Mouse (Mus musculus): Measurements from ENCODE around the gene Fkbp7. TPM values are rescaled to one million over a fixed set of nuclear protein-coding genes. Genes with fewer than 3 reads are reported as not detected.

Gene Fkbp7
- polyA plus RNA-seq, 2 experiments, result 2.5 to 4.2 TPM

GRCm38 (mm10) chr2:76702751-76703150, 29.8 kb upstream of the Fkbp7 start:
- no peak overlapping the region for H3K27ac ChIP-seq
- 63% methylated on average over 5 of the region's 5 CpGs for WGBS (ENCODE audit: insufficient replicate concordance)
- DNase-seq (ENCODE audit: low read depth in 3 of 3, low spot score in 3 of 3) (no peak), ATAC-seq (ENCODE audit: insufficient read depth) (no peak)
- no peak overlapping the region for H3K9ac ChIP-seq (replicated peaks)
- H3K36me3 ChIP-seq (replicated peaks; ENCODE audit: control insufficient read depth, insufficient read depth, low read depth), result no peaks in the 10 kb centered on the region
- no peaks in the 10 kb centered on the region for H3K4me1 ChIP-seq (replicated peaks; ENCODE audit: control insufficient read depth in 2 of 2, insufficient read depth in 2 of 2, low read length in 1 of 2)
- H3K4me2 ChIP-seq (ENCODE audit: low read depth), result no peak overlapping the region
- no peaks in the 10 kb centered on the region for H3K9me3 ChIP-seq (ENCODE audit: control insufficient read depth, low read length)
- H3K4me3 ChIP-seq (ENCODE audit: insufficient read depth in 1 of 2, low read depth in 2 of 2, low read length in 2 of 2), result no peak overlapping the region
- H3K27me3 ChIP-seq (ENCODE audit: control insufficient read depth, insufficient read depth, low read length), result no peaks in the 10 kb centered on the region
- TF ChIP-seq EP300 (IDR thresholded peaks at IDR 0.05; ENCODE audit: low read depth), result no peak

- H3K27ac ChIP-seq, result no peak overlapping the region
- 76% methylated on average over 3 of the region's 3 CpGs for WGBS (ENCODE audit: insufficient replicate concordance)
- H3K4me1 ChIP-seq (replicated peaks; ENCODE audit: control insufficient read depth in 2 of 2, insufficient read depth in 2 of 2, low read length in 1 of 2), result no peaks in the 10 kb centered on the region
- H3K9ac ChIP-seq (replicated peaks), result no peak overlapping the region
- DNase-seq (ENCODE audit: low read depth in 3 of 3, low spot score in 3 of 3), result no peak
- H3K27me3 ChIP-seq (ENCODE audit: control insufficient read depth, insufficient read depth, low read length), result no peaks in the 10 kb centered on the region
- TF ChIP-seq EP300 (IDR thresholded peaks at IDR 0.05; ENCODE audit: low read depth) (no peak), CTCF (IDR thresholded peaks at IDR 0.05; ENCODE audit: low read depth) (no peak)
- H3K9me3 ChIP-seq (ENCODE audit: control insufficient read depth, low read length), result no peaks in the 10 kb centered on the region
- no peak for ATAC-seq (ENCODE audit: insufficient read depth)
- H3K36me3 ChIP-seq (replicated peaks; ENCODE audit: control insufficient read depth, insufficient read depth, low read depth), result no peaks in the 10 kb centered on the region
- no peak overlapping the region for H3K4me3 ChIP-seq (ENCODE audit: insufficient read depth in 1 of 2, low read depth in 2 of 2, low read length in 2 of 2)
- H3K4me2 ChIP-seq (ENCODE audit: low read depth), result no peak overlapping the region
These were observed 29.3 kb upstream of the Fkbp7 start for GRCm38 (mm10) chr2:76702188-76702587.

GRCm38 (mm10) chr2:76695290-76695689, 22.4 kb upstream of the Fkbp7 start:
- Histone ChIP-seq H3K9me3 (ENCODE audit: control insufficient read depth, low read length) (no peaks in the 10 kb centered on the region), H3K27me3 (ENCODE audit: control insufficient read depth, insufficient read depth, low read length) (no peaks in the 10 kb centered on the region), H3K4me2 (ENCODE audit: low read depth) (no peak overlapping the region), H3K27ac (no peak overlapping the region), H3K9ac (replicated peaks) (no peak overlapping the region), H3K36me3 (replicated peaks; ENCODE audit: control insufficient read depth, insufficient read depth, low read depth) (peaks cover 10% of the 10 kb centered on the region), H3K4me1 (replicated peaks; ENCODE audit: control insufficient read depth in 2 of 2, insufficient read depth in 2 of 2, low read length in 1 of 2) (no peaks in the 10 kb centered on the region), H3K4me3 (ENCODE audit: insufficient read depth in 1 of 2, low read depth in 2 of 2, low read length in 2 of 2) (no peak overlapping the region)
- no peak for TF ChIP-seq CTCF (IDR thresholded peaks at IDR 0.05; ENCODE audit: low read depth)
- TF ChIP-seq EP300 (IDR thresholded peaks at IDR 0.05; ENCODE audit: low read depth), result no peak
- WGBS (ENCODE audit: insufficient replicate concordance), result 46% methylated on average over 6 of the region's 6 CpGs
- ATAC-seq (ENCODE audit: insufficient read depth), result no peak
- DNase-seq (ENCODE audit: low read depth in 3 of 3, low spot score in 3 of 3), result no peak

GRCm38 (mm10) chr2:76693765-76694164, 20.8 kb upstream of the Fkbp7 start:
- no peaks in the 10 kb centered on the region for H3K9me3 ChIP-seq (ENCODE audit: control insufficient read depth, low read length)
- WGBS (ENCODE audit: insufficient replicate concordance), result 70% methylated on average over 5 of the region's 5 CpGs
- no peaks in the 10 kb centered on the region for H3K4me1 ChIP-seq (replicated peaks; ENCODE audit: control insufficient read depth in 2 of 2, insufficient read depth in 2 of 2, low read length in 1 of 2)
- no peak overlapping the region for H3K27ac ChIP-seq
- peaks cover 10% of the 10 kb centered on the region for H3K36me3 ChIP-seq (replicated peaks; ENCODE audit: control insufficient read depth, insufficient read depth, low read depth)
- H3K4me3 ChIP-seq (ENCODE audit: insufficient read depth in 1 of 2, low read depth in 2 of 2, low read length in 2 of 2), result no peak overlapping the region
- ATAC-seq (ENCODE audit: insufficient read depth) (no peak), DNase-seq (ENCODE audit: low read depth in 3 of 3, low spot score in 3 of 3) (no peak)
- TF ChIP-seq EP300 (IDR thresholded peaks at IDR 0.05; ENCODE audit: low read depth), result no peak
- TF ChIP-seq CTCF (IDR thresholded peaks at IDR 0.05; ENCODE audit: low read depth), result no peak
- H3K9ac ChIP-seq (replicated peaks), result no peak overlapping the region
- no peaks in the 10 kb centered on the region for H3K27me3 ChIP-seq (ENCODE audit: control insufficient read depth, insufficient read depth, low read length)
- no peak overlapping the region for H3K4me2 ChIP-seq (ENCODE audit: low read depth)

GRCm38 (mm10) chr2:76690436-76691204, 17.7 kb upstream of the Fkbp7 start:
- H3K4me2 ChIP-seq (ENCODE audit: low read depth), result no peak overlapping the region
- peaks cover 0 to 4% of the 10 kb centered on the region in 2 experiments; a peak in 1 of 4 replicates for H3K4me1 ChIP-seq (replicated peaks; ENCODE audit: control insufficient read depth in 2 of 2, insufficient read depth in 2 of 2, low read length in 1 of 2)
- H3K4me3 ChIP-seq (ENCODE audit: insufficient read depth in 1 of 2, low read depth in 2 of 2, low read length in 2 of 2), result no peak overlapping the region
- TF ChIP-seq EP300 (IDR thresholded peaks at IDR 0.05; ENCODE audit: low read depth) (no peak), CTCF (IDR thresholded peaks at IDR 0.05; ENCODE audit: low read depth) (no peak)
- H3K36me3 ChIP-seq (replicated peaks; ENCODE audit: control insufficient read depth, insufficient read depth, low read depth), result peaks cover 14% of the 10 kb centered on the region
- no peak for DNase-seq (ENCODE audit: low read depth in 3 of 3, low spot score in 3 of 3)
- no peaks in the 10 kb centered on the region for H3K9me3 ChIP-seq (ENCODE audit: control insufficient read depth, low read length)
- ATAC-seq (ENCODE audit: insufficient read depth), result no peak
- no peak overlapping the region for H3K27ac ChIP-seq
- H3K9ac ChIP-seq (replicated peaks), result no peak overlapping the region
- 48% methylated on average over 12 of the region's 12 CpGs for WGBS (ENCODE audit: insufficient replicate concordance)
- H3K27me3 ChIP-seq (ENCODE audit: control insufficient read depth, insufficient read depth, low read length), result no peaks in the 10 kb centered on the region
